Mouse (Mus musculus) ovary, postnatal 10 days (tissue): ENCODE results near the gene Ankar.

Experiments
- DNase-seq: peaks from one replicate; pipeline ENCODE4 v3.0.0; 2022; ENCODE audit warnings: low spot score

Ankar gene

GRCm38 (mm10) chr1:72710753-72711653 lies 10.6 kb upstream of the Ankar start, which contains the start of gene Rpl37a:
TSS of gene Rpl37a (plus strand) at chr1:72711290.
- DNase-seq = peak; percentile 88

- DNase-seq = no peak
Observed at GRCm38 (mm10) chr1:72707525-72707924, 7.1 kb upstream of the Ankar start.

- no peak for DNase-seq
Observed at GRCm38 (mm10) chr1:72698651-72699050, 1.7 kb downstream of the Ankar start.

GRCm38 (mm10) chr1:72696256-72696655 lies 4.1 kb downstream of the Ankar start:
- DNase-seq = no peak

GRCm38 (mm10) chr1:72673070-72673469 lies 27.3 kb downstream of the Ankar start:
- no peak for DNase-seq

- no peak for DNase-seq
Observed at GRCm38 (mm10) chr1:72640658-72641410, 59.5 kb downstream of the Ankar start.

- DNase-seq = no peak
Observed at GRCm38 (mm10) chr1:72635221-72635620, 65.2 kb downstream of the Ankar start.

- no peak for DNase-seq
Observed at GRCm38 (mm10) chr1:72612172-72612571, 88.2 kb downstream of the Ankar start.

- DNase-seq = no peak
Observed at GRCm38 (mm10) chr1:72609887-72610877, 90.2 kb downstream of the Ankar start.

GRCm38 (mm10) chr1:72609129-72609528 lies 91.2 kb downstream of the Ankar start:
- DNase-seq = no peak

GRCm38 (mm10) chr1:72606186-72606673 lies 94.1 kb downstream of the Ankar start:
- DNase-seq = no peak

GRCm38 (mm10) chr1:72602803-72603202 lies 97.6 kb downstream of the Ankar start:
- no peak for DNase-seq

GRCm38 (mm10) chr1:72602186-72602585 lies 98.2 kb downstream of the Ankar start:
- no peak for DNase-seq

- no peak for DNase-seq
Observed at GRCm38 (mm10) chr1:72601233-72601632, 99.1 kb downstream of the Ankar start.

- no peak for DNase-seq
Observed at GRCm38 (mm10) chr1:72600778-72601177, 99.6 kb downstream of the Ankar start.

GRCm38 (mm10) chr1:72599146-72600101 lies 101.0 kb downstream of the Ankar start:
- peak; percentile 13 for DNase-seq

- DNase-seq = no peak
Observed at GRCm38 (mm10) chr1:72596231-72596630, 104.1 kb downstream of the Ankar start.

GRCm38 (mm10) chr1:72595686-72596085 lies 104.7 kb downstream of the Ankar start:
- no peak for DNase-seq

- DNase-seq = no peak
Observed at GRCm38 (mm10) chr1:72593340-72593951, 106.9 kb downstream of the Ankar start.
